Mouse (Mus musculus): ENCODE measurements around the gene Mast3.

The Mast3 gene

DNA sequence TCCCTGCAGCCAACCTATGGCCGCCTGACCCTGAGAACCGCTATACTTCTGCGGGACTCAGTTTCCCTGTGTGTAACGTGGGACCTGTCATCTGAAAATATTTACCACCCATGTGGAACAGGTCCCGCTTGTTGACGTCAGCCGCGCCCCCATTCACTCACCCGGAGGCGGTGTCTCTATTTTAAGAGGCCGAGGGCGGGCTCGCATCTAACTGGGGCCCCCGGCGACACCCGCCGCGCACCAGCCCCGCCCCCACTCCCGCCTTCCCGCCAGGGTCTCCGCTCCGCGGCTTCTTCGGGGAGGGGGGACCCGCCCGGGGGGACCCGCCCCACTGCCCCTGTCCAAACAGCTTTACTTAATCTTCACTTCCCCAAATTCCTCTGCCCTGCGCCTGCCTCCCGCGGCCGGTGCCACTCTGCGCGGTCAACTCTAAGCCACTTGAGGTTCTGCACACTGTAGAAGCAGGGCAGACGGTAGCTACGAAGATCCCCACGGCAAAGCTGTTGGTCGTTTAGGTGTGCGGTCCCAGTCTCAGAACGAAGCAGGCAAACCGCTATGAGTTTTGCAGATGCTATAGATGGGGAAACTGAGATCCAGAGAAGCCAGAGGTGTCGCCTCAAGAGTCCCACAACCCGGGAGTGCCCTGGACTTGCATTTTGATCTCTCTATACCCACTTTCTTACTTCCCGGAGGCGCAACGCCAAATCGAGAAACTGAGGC is 933 bp downstream of the Mast3 start:
- peak; percentile 81 to 86 for DNase-seq (ENCODE audit: low spot score in 2 of 2)

DNA sequence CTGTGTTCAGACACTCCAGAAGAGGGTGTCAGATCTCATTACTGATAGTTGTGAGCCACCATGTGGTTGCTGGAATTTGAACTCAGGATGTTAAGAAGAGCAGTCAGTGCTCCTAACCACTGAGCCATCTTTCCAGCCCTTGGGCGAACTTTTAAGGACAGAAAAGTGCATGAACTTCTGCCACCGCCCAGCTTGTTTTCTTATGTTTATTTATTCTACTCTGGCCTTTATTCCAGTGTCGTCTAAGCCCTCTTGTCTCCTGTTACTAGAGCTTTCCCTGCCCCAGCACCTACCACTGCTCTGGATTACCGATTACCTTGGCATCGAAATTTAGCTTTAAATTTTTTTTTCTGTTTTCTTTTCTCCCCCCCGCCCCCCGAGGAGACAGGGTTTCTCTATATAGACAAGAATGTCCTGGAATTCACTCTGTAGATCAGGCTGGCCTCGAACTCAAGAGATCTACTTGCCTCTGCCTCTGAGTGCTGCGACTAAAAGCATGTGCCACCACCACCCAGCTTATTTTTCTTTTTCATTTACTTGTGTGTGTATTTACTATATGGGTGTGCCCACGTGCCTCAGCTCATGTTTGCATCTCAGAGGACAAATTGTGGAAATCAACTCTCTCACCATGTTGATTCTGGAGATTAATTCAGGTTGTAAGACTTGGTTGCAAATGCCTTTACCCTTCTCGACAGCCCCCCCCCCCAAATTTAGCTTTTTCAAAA is 1.9 kb downstream of the Mast3 start:
- DNase-seq (ENCODE audit: low spot score in 2 of 2): no peak

DNA sequence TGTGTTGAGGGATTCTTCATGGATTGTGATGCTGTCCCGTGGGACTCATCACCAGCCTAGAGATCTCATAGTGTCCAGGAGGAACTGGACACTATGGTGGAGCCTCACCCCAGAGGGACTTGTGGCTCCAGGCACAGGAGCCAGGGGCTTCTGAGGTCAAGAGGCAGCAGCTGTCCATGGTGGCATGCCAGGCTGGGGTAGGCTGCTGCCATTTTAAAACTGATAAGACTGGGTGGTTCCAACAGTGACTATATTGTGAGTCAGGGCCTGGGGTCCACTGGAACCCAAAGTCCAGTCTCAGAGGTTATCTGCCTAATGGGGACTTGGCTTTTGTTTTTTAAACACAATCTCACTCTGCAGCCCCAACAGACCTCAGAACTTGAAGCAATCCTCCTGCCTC is 3.0 kb downstream of the Mast3 start:
- DNase-seq (ENCODE audit: low spot score in 2 of 2): no peak

DNA sequence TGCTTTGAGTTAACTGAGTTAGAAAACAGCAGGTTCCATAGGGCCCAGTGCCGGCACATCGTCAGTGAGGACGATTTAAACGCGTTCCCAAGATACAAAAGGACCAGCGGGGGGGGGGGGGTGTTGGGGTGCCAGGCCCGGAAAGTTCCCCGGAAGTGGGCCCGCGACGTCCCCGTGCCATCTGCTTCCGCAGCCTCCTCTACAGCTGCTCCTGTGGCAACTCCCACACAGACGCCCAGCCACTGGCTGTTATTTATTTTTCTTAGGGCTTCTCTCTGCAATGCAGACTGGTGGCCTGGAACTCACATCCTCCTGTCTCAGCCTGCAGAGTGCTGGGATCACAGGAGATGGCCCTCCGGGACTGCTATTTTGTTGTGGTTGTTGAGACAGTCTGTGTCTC is 3.7 kb downstream of the Mast3 start:
- DNase-seq (ENCODE audit: low spot score in 2 of 2): peak; percentile 67 to 72

- no peak for DNase-seq (ENCODE audit: low spot score in 2 of 2)
These were observed 4.2 kb downstream of the Mast3 start for GRCm38 (mm10) chr8:70800648-70801047.

- DNase-seq (ENCODE audit: low spot score in 2 of 2): no peak
These were observed 6.6 kb downstream of the Mast3 start for GRCm38 (mm10) chr8:70798281-70798680.

GRCm38 (mm10) chr8:70797081-70798070 is 7.5 kb downstream of the Mast3 start:
- peak; percentile 67 to 69 for DNase-seq (ENCODE audit: low spot score in 2 of 2)

- no peak for DNase-seq (ENCODE audit: low spot score in 2 of 2)
These were observed 8.3 kb downstream of the Mast3 start for GRCm38 (mm10) chr8:70796403-70797080.

DNA sequence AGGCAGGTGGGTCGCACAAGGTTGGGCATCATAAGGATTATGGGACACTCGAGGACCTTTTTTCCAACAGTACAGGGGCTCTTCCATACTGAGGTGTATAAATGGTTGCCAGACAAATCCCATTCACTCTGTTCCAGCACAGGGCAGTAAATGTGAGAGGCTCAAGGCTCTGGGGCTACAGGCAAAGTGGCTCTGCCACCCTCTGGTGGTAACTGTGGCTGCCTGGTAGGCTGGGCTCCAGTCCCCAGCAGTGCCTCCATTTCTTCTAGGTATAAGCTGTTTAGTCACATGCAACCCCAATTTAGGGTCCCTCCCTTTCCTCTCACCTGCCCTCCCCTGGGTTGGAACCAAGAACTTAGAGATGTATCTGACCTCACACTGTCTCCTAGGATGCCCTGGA is 9.5 kb downstream of the Mast3 start:
- DNase-seq (ENCODE audit: low spot score in 2 of 2): no peak

GRCm38 (mm10) chr8:70794215-70794614 is 10.6 kb downstream of the Mast3 start:
- no peak for DNase-seq (ENCODE audit: low spot score in 2 of 2)

GRCm38 (mm10) chr8:70792700-70793099 is 12.2 kb downstream of the Mast3 start:
- DNase-seq (ENCODE audit: low spot score in 2 of 2): peak in 1 of 2 experiments; percentile 58

DNA sequence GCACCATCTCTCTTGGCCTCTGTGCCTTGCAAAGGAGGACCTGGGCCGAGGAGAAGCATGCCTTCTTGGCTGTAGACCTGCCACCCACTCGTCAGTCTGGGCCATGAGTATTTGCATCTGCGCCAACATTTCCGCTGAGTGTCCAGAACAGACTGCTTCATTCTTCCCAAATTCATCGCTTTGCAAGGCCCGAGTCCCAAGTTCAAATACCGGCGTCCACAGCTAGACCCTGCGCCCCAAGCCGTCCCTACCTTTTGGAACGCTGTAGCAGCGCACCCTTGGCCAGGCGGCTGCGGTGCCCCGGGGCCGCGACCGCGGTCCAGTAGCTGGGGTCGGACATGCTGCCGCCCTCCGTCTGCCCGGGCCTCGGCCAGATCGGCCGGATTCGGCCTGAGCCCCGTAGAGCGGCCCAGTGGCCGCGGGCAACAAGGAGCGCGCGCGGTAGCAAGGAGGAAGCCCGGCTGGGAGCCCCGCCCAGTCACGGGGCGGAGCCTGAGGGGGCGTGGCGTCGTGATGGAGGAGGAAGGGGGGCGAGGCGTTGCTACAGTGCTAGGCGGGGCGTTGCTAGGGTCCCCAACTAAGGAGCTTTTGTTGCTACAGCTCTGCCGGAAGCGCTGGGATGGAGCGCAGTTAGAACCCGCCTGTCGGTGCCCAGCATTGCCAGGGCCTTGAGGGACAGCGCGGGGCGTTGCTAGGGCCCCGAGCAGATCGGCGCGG is 12.7 kb downstream of the Mast3 start:
- DNase-seq (ENCODE audit: low spot score in 2 of 2): peak; percentile 98 to 100

DNA sequence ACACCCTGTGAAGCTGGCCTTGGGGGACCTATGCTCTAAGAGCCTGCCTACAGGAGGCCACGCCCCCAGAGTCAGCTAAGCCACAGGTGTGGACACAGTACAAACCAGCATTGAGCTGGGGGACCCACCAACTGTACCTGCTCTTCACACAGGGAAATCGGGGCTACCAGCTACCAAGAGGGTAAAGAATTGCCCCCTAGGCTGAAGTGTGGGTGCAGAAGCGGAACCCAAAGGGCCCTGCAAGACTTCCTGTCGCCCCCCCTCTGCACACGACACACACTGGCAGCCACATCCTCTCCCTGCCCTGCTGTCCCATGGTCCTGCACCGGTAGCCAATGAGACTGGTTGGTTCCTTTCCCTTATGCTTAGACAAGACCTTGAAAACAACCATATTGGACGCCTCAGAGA is 13.6 kb downstream of the Mast3 start:
- DNase-seq (ENCODE audit: low spot score in 2 of 2): peak; percentile 74 to 78

GRCm38 (mm10) chr8:70790846-70791245 is 14.0 kb downstream of the Mast3 start:
- no peak for DNase-seq (ENCODE audit: low spot score in 2 of 2)

DNA sequence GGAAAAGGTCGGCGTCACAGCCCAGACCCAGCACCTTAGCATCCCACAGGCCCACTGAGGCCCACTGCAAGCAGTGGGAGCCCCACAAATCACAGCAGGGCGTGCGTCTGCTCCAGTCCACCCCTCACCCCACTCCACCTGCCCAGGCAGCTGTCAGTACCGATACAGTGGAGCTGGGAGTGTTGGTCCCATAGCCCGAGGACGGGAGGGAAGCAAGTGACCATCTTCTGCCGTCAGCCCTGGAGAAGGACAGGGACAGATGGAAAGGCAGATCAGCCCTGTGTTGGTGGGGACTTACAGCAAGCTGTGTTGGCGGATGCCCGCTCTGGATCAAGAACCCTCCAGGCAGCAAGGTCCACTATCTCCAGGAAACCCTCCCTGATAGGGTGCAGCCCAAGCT is 15.8 kb downstream of the Mast3 start:
- no peak for DNase-seq (ENCODE audit: low spot score in 2 of 2)

DNA sequence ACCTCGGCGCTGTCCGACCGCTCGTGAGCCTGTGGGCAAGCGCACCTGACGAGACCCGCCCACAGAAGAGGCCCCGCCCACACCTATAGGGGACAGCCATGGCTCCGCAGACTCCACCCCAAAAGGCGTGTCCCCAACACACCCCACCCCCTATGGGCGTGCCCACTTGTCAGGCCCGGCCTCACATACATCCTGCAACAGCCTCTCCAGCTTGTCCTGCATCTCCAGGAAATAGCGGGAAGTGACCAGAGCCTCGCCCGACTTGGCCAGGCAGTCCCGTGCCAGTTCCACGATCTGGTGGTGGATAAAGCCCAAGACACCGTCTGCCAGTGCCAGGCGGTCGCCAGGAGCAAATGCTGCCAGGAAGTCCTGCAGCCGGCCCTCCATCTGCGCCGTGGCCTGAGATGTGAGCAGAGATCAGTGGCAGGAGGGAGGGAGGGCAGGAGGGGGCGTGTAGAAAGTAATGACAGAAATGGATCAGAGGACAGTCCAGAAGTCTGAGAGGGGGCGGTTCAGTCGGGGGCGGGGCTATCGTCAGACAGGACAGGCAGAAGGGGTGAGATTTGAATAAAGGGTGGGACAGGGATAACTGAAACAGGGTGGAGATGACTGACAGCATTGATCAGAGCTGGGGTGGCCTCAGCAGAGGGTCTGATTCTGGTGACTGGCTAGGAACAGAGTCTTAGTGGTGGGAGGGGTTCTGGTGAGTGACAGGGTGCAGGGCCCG is 16.8 kb downstream of the Mast3 start:
- DNase-seq (ENCODE audit: low spot score in 2 of 2): no peak

DNA sequence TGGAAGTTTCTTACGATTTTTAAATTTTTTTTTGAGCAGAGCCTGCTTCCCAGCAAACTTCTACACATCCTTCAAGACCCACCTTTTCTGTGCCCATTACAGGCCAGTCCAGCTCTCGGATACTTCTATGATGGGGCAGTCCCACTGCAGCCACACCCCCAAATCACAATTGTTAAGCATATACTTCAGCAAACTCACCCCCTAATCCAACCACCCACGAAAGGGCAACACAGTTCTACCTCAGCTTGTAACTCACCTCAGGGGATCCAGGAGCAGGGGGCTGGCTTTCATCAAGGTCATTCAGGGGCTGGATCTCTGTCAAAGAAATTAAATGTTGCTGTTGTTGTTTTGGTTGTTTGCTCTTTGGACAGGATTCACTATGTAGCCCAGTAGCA is 17.8 kb downstream of the Mast3 start:
- no peak for DNase-seq (ENCODE audit: low spot score in 2 of 2)

DNA sequence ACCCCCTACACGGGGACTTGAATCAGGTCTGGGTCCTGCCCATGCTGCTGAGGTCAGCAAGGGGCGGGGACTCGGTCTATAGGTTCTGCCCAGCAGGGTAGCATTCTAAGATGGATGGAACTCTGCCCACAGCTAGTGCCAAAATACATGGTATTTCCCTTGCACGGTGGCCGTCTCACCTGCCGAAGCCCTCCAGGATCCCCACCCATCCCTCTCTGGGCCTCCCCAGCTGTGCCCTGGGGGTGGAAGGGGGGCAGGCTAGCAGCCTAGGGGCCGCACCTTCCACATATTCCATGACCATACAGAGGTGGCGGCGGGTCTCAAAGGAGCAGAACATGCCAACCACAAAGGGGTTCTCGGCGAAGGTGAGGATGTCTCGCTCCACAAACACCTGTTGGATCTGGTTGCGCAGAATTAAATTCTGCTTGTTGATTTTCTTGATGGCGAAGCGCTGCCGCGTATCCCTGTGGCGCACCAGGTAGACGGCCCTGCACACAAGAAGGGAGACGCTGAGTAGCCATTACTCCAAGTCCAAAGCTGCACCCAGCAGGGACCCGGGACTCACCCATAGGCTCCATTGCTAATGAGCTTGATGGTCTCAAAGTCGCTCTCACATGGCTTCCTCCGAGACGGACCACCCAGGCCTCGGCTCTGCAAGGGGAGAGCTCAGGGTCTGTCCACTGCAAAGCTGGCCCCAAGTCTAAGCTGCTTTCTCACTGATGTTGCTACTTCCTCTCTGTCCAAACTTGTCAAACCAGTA is 18.4 kb downstream of the Mast3 start:
- DNase-seq (ENCODE audit: low spot score in 2 of 2): no peak

DNA sequence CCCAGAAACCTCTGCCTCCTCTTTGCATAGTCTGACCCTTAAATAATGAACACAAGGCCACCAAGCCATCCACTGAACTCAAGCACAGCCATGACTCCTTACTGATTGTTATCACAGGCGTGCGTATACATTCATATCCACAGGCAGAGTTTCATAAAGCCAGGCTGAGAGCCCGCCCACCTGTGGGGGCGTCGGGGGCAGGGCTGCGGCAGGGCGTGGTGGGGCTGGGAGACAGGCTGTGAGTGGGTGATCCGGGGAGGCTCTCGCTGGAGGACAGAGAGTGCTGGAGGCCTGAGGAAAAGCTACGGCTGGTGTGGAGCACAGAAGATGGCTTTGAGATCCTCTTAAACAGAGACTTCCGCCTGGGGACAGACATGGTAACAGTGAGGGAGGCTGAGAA is 24.8 kb downstream of the Mast3 start:
- DNase-seq (ENCODE audit: low spot score in 2 of 2): no peak

Data from thymus, postnatal 10 days (tissue).